In the genomic region with DNA sequence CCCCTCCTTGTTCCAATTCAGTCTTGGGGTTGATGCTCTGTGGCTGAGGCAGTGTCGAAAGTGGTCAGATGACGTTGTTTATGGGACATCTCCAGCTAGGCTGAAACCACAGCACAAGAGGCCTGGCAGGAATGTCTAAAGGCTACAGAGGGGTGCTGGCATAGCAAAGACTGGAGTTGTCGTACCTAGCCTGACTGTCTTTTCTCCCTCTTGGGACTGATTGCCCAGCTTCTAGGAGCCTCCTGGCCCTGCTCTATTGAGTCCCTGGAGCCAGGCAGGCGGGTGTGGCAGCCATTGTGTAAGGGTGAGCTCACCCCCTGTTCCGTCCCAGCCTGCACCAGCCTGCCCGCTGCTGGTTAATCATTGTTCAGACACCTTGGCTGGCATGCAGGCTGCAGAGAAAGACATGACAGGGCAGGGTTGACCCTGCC, we compare ENCODE assay signal across 9 mouse cellular contexts. TPM values are rescaled to one million over a fixed set of nuclear protein-coding genes. Genes with fewer than 3 reads are reported as not detected.
DNase-seq lines count a peak whose midpoint lies in the region; ATAC-seq and TF ChIP-seq lines count a peak whose summit lies in the region.
"Had no signal": no experiment of that assay in that cellular context is flagged by ENCODE, and none has a peak within 500 bp of the region (broad histone marks: within the 10 kb centered on the region; RNA-seq: fewer than 3 reads in every experiment).

No protein-coding gene starts in this region.

- no peak overlapping the region for H3K4me3 ChIP-seq in embryonic facial prominence, embryonic 14.5 days (ENCODE audit: low read depth, low read length)
- no peak overlapping the region for H3K4me3 ChIP-seq in kidney, postnatal 0 days (replicated peaks; ENCODE audit: low read depth, low read length)
- H3K4me3 ChIP-seq: limb, embryonic 13.5 days had no signal

- H3K4me1 ChIP-seq in embryonic facial prominence, embryonic 14.5 days (ENCODE audit: control insufficient read depth, insufficient read depth, low read length): 0 out of 2 replicates have a peak, but pooled peaks cover 4% of the 10 kb centered on the region
- H3K4me1 ChIP-seq in kidney, postnatal 0 days (replicated peaks; ENCODE audit: insufficient read depth, low read length): peaks cover 12% of the 10 kb centered on the region; the same call in 1 of the 2 replicates

- peak overlapping the region; percentile 28; the same call in 1 of the 2 replicates for H3K27ac ChIP-seq in embryonic facial prominence, embryonic 14.5 days (replicated peaks; ENCODE audit: low read depth, low read length)
- H3K27ac ChIP-seq in kidney, postnatal 0 days: peak overlapping the region; percentile 68; the same call in 1 of the 2 replicates
- H3K27ac ChIP-seq: limb, embryonic 13.5 days had no signal

- ATAC-seq in embryonic facial prominence, embryonic 14.5 days (ENCODE audit: low read depth): peak; percentile 84
- peak; percentile 94 for ATAC-seq in kidney, postnatal 0 days (replicated peaks; ENCODE audit: low FRiP score, low read depth)

- TF ChIP-seq CTCF in kidney, postnatal 0 days (IDR thresholded peaks at IDR 0.05; ENCODE audit: low read depth): peak; percentile 45; the same call in 1 of the 2 replicates

- DNase-seq in adrenal gland, adult 2 months: peak; percentile 59
- DNase-seq in adrenal gland, adult 8-10 months: no peak
- peak; percentile 40 for DNase-seq in embryonic facial prominence, embryonic 14.5 days (ENCODE audit: low spot score)
- DNase-seq in kidney, postnatal 0 days (ENCODE audit: low spot score): peak; percentile 66
- peak; percentile 81 for DNase-seq in lung, postnatal 25 days (ENCODE audit: low spot score)
- no peak for DNase-seq in thymus, postnatal 14 days
- DNase-seq in right cerebral cortex, adult 18-20 months: no peak
- DNase-seq in yolk sac, embryonic 10.5 days (ENCODE audit: low spot score): no peak

- 0 out of 2 replicates have a peak overlapping the region, but pooled peaks have one; percentile 14 for H3K9ac ChIP-seq in embryonic facial prominence, embryonic 14.5 days (ENCODE audit: low read depth, low read length)
- no peak overlapping the region for H3K9ac ChIP-seq in kidney, postnatal 0 days (ENCODE audit: low read depth, low read length)
- H3K9ac ChIP-seq: limb, embryonic 13.5 days had no signal

- H3K9me3 ChIP-seq in embryonic facial prominence, embryonic 14.5 days (ENCODE audit: control insufficient read depth, low read length): no peaks in the 10 kb centered on the region
- H3K9me3 ChIP-seq in kidney, postnatal 0 days (replicated peaks; ENCODE audit: low read length): no peaks in the 10 kb centered on the region
- H3K9me3 ChIP-seq: limb, embryonic 13.5 days had no signal

- no peak overlapping the region for H3K4me2 ChIP-seq in embryonic facial prominence, embryonic 14.5 days (ENCODE audit: low read depth, low read length)
- no peak overlapping the region for H3K4me2 ChIP-seq in kidney, postnatal 0 days (ENCODE audit: low read length)
- H3K4me2 ChIP-seq: limb, embryonic 13.5 days had no signal

- no peaks in the 10 kb centered on the region for H3K36me3 ChIP-seq in embryonic facial prominence, embryonic 14.5 days (ENCODE audit: control insufficient read depth, insufficient read depth, low read length)
- no peaks in the 10 kb centered on the region for H3K36me3 ChIP-seq in kidney, postnatal 0 days (ENCODE audit: insufficient read depth, low read length)
- H3K36me3 ChIP-seq: limb, embryonic 13.5 days had no signal

- H3K27me3 ChIP-seq in embryonic facial prominence, embryonic 14.5 days (replicated peaks; ENCODE audit: control insufficient read depth, insufficient read depth, low read length): no peaks in the 10 kb centered on the region
- H3K27me3 ChIP-seq in kidney, postnatal 0 days (ENCODE audit: insufficient read depth, low read length): no peaks in the 10 kb centered on the region
- H3K27me3 ChIP-seq: limb, embryonic 13.5 days had no signal

- WGBS in embryonic facial prominence, embryonic 14.5 days: 67% methylated on average over 6 of the region's 6 CpGs
- 51% methylated on average over 6 of the region's 6 CpGs for WGBS in kidney, postnatal 0 days

RNA-seq across cellular contexts. Expression of gene Sdc1, which starts 40.3 kb away (rescaled TPM):
- 10 to 100 TPM; 14.0 to 20.9 TPM for total RNA-seq in adrenal gland, adult 2 months (2021)
- 16.4 and 18.0 TPM in 2 replicates for polyA plus RNA-seq in adrenal gland, adult 2 months (2012; rRNA removed)
- total RNA-seq in adrenal gland, adult 8-10 months (2022): 10 to 100 TPM in 2 of 4 experiments, 1 to 10 TPM in 2; 7.4 to 21.2 (median 10.8) TPM
- 113 and 143 TPM in 2 replicates for polyA plus RNA-seq in embryonic facial prominence, embryonic 14.5 days (2014; fragmentation: Nextera tagmentation; extraction: Ambion mirVana)
- polyA plus RNA-seq in kidney, postnatal 0 days (2015; fragmentation: Nextera tagmentation; extraction: Ambion mirVana): 39.0 and 41.9 TPM in 2 replicates

Comparison
In these comparisons a context has a peak if more than half of its experiments do, and no peak if none do; other contexts are left out.
1. DNase-seq: peak in adrenal gland, adult 2 months (single experiment), embryonic facial prominence, embryonic 14.5 days (single experiment), kidney, postnatal 0 days (single experiment) and lung, postnatal 25 days (single experiment); none in adrenal gland, adult 8-10 months (single experiment), thymus, postnatal 14 days (single experiment), right cerebral cortex, adult 18-20 months (single experiment) and yolk sac, embryonic 10.5 days (single experiment).